Mouse (Mus musculus): ENCODE measurements around the gene Plekha3.

Gene Plekha3

DNA sequence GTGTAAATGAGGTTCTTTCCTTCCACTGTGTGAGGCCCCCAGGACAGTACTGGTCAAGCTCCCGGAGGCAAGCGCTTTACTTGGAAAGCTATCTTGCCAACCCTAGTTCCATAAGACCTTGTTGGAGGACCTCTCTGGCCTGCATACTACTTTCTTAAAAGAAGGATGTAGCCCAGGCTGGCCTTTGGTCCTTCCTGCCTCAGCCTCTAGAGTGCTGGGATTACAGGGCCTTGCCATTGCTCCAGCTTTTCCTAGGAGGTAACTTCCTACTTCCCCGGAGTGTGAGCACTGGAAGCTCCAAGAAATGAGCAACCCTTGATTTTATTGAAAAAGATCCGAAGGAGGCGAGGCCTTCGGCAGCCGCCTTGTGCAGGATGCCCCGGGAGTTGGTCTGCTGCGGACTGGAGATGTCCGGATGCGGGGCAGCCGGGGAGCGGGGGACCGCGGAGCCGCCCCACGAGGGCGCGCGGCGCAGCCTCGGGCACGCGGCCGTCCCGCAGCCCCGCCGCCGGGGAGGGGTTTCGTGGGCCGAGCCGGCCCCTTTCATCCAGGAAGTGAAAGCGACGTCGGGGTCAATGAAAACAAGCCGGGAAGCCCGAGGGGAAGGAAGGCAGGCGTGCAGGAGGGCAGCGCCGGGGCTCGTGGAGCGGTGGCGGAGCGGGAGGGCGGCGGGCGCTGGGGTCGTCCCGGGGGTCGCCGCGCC, at the start of gene Plekha3:
Plekha3 (plus strand) TSS at position 557 of the 703 bp plus-strand sequence.
- DNase-seq (ENCODE audit: low spot score in 2 of 2): peak; percentile 84 to 85

DNA sequence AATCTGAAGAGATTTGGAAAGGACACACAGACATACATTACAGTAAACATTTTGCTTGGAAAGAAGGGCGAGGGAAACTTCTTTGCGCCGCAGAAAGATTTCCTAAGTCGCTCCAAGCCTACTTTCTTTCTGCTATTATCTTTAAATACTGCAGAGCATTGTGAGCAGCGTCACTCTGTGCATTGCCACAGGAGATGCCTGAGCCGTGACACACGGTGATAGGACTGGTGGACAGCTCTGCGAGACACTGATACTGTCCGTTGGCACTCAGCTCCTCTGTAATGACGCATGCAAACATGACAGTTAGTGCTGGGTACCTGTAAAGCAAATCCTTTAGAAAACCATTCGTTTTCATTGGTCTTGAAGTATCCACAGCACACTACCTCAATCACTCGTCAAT, 44.8 kb upstream of the Plekha3 start:
- no peak for DNase-seq (ENCODE audit: low spot score in 2 of 2)

- DNase-seq (ENCODE audit: low spot score in 2 of 2): no peak
Measured at GRCm38 (mm10) chr2:76631600-76631999, 43.5 kb upstream of the Plekha3 start.

DNA sequence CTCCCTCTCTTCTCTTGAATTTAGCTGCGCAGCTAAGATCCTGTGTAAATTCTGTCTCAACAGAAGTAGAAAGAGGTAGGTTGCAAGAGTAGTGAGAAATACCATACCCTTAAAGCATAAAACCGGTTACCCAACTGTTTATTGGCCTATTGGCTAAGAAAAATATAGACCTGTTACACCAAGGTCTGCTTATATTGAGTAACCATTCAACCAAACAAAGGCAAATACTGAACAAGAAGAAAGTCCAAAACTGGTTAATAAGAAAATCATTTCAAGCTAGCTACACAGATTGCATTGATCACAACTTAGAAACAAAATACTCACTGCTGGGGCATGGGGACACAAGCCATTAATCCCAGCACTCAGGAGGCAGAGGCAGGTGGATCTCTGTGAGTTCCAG, 35.4 kb upstream of the Plekha3 start:
- DNase-seq (ENCODE audit: low spot score in 2 of 2): no peak

DNA sequence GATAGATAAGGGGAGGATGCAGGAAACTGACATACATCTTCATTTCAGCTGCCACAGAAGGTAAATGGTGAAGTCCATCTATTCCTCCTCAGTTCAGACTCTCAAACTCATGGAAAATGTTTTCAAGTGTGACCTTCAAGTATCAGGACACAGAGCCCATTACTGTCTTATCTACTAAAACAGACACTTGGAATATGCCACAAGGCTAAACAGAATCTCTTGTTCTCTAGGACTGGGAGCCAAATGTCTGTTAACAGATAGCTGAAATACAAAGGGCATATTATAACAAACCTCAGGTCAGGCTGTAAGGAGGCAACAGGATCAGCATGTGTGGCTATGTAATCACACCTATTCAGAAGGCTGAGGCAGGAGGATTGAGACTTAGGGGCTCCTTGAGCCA, 31.3 kb upstream of the Plekha3 start:
- no peak for DNase-seq (ENCODE audit: low spot score in 2 of 2)

DNA sequence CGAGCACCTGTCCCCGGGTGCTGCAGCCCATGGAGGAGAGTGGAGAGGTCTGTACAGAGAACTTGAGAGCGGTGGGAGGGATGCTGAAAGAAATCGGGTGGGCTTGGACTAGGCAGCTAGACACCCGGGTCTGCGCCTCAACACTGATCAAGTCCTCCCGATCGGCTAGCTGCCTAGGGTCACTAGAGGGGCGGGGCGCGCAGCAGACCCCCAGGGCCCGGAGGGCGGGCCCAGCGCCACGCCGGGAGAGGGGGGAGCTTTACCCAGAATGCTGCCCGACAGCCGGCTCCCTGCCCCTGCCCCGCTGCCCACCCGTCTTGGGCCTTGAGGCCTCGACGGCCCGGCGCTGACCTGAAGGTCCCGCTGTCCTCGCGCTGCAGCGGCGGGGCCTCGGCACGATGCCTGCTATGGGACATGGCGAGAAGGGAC, 27.6 kb upstream of the Plekha3 start:
- peak in 1 of 2 experiments; percentile 8 for DNase-seq (ENCODE audit: low spot score in 2 of 2)

DNA sequence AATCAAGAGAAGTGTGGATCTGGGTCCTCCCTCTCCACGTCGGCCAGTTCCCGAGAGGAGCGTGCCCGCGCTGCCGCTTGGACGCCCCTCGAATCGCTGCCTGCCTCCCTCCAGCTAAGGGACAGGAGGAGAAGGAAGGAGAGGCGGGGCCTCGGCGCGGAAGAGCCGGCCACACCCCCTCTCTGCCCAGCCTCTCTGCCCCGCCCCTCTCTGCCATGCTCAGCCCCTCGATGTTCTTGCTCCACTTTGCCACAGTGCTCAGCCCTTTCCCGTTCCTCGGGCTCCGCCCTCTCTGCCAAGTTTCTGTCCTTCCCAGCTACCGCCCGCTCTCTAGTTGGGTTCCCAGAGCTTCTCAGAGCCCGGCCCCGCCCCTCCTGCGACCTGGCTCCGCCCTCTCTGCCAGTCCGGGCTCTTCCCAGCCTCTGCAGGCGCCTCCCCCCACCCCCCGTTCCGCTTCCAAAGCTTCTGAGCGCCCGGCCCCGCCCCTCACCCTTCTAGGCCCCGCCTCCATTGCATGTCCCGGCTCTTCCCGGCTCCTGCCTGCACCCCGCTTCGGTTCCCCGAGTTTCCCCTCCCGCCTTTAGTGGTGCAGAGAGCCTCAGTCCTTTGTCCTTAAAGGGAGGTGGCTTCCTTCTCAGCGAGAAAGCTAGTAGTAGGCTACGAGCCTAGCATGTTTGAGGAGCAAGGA, 27.1 kb upstream of the Plekha3 start, which contains the start of the genes Prkra and Pjvk:
Prkra (minus strand) TSS at position 133 of the 688 bp plus-strand sequence.
Pjvk (plus strand) TSS at position 594 of the 688 bp plus-strand sequence.
- DNase-seq (ENCODE audit: low spot score in 2 of 2): peak; percentile 82 to 87

DNA sequence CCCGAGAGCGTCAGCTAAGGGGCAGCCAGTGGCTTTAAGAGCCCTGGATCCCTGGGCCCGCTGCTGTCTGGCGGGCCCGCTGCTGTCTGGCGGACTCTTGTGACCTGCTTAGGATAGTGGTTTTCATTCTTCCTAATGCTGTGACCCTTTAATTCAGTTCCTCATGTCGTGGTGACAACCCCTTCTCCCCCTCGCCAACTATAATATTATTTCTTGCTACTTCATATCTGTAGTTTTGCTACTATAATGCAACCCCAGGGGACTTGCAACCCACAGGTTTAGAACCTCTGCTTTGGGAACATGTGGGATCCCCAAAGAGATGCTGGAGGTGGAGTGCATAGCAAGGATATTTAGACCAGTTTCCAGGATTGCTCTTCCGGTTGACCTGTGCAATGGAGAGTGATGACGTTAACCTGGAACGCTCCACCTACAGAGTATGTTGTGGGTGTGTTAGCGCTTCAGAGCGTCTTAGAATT, 26.4 kb upstream of the Plekha3 start:
- DNase-seq (ENCODE audit: low spot score in 2 of 2): no peak

- DNase-seq (ENCODE audit: low spot score in 2 of 2): no peak
Measured at GRCm38 (mm10) chr2:76653070-76653469, 22.0 kb upstream of the Plekha3 start.

- DNase-seq (ENCODE audit: low spot score in 2 of 2): no peak
Measured at GRCm38 (mm10) chr2:76654646-76655045, 20.4 kb upstream of the Plekha3 start.

DNA sequence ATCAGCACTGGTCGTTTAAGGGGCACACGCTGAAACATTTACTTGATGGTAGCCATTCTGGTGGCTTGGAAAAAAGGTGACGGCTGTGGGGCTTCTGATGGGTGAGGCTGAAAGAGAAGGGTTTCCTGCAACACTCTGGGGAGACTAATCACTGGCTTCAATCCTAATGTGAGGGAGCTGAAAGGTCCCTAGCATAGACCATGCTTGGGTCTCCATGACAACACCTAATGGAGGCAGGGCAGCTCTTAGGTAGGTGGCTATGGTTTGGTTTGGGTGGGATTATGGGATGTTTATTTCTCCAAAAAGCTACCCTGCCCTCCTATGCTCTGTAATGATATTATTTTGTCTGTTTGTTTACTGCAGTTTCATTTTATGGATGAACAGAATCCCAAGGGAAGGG, 19.6 kb upstream of the Plekha3 start:
- no peak for DNase-seq (ENCODE audit: low spot score in 2 of 2)

DNA sequence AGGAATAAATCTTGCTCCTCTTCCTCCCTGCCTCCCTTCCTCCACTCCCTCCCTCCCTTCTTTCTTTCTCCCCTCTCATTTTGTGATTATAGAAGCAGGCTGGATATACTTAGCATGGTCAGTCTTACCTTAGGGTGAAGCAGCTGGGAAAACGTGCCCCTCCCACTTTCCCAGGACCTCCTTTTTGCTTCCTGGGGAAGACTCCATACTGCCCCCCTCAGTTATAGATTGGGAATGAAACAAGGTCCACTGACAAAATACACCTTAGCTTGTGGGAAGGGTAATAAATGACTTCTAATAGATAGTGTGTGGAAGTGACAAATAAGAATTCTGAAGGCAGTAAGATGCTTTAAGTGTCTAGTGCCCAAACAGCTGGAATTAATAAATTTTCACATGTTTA, 19.1 kb upstream of the Plekha3 start:
- no peak for DNase-seq (ENCODE audit: low spot score in 2 of 2)

- no peak for DNase-seq (ENCODE audit: low spot score in 2 of 2)
Measured at GRCm38 (mm10) chr2:76658551-76658950, 16.5 kb upstream of the Plekha3 start.

- DNase-seq (ENCODE audit: low spot score in 2 of 2): no peak
Measured at GRCm38 (mm10) chr2:76659419-76659818, 15.7 kb upstream of the Plekha3 start.

DNA sequence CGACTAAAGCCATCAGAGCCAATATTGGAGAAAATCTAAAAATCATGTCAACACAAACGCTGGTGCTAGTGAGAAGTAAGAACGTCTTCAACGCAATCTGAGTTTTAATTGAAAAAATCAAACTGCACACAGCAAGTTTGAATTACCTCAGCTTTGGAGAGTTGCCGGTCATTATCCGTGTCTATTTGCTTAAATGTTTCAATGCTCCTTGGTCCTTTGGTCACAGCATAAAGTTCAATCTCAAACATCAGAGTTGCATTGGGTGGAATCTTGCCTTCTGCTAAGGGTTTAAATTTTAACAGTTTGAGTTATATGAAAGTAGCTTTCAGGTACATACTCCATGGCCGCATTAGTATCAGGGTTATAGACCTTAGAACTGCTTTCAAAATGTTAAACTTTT, 9.6 kb upstream of the Plekha3 start:
- no peak for DNase-seq (ENCODE audit: low spot score in 2 of 2)

- no peak for DNase-seq (ENCODE audit: low spot score in 2 of 2)
Measured at GRCm38 (mm10) chr2:76667200-76667599, 7.9 kb upstream of the Plekha3 start.

DNA sequence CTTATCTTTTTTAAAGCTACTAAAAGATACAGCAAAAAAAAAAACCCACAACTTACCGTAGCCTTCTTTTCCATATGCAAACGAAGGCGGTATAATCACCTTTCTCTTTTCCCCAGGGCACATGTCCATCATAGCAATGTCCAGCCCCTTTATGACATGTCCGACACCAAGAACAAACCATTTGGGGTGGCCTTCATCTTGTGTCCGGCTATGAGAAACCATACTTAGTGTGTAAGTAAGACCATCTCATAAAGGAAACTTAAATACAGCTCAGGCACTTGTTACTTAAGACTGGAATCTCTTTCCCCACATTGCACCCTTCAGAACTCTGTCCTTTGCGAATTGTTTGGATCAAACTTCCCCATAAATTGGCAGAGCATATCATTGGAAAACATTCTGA, 3.4 kb upstream of the Plekha3 start:
- DNase-seq (ENCODE audit: low spot score in 2 of 2): no peak

GRCm38 (mm10) chr2:76672134-76672745, 2.8 kb upstream of the Plekha3 start:
- no peak for DNase-seq (ENCODE audit: low spot score in 2 of 2)

GRCm38 (mm10) chr2:76672966-76673392, 2.1 kb upstream of the Plekha3 start, which contains the start of gene Fkbp7:
TSS of gene Fkbp7 (minus strand) at chr2:76673116.
- DNase-seq (ENCODE audit: low spot score in 2 of 2): peak; percentile 87

GRCm38 (mm10) chr2:76673472-76674081, 1.5 kb upstream of the Plekha3 start:
- peak; percentile 73 to 81 for DNase-seq (ENCODE audit: low spot score in 2 of 2)

- DNase-seq (ENCODE audit: low spot score in 2 of 2): peak in 1 of 2 experiments; percentile 10
Measured at GRCm38 (mm10) chr2:76675451-76675850, 370 bp downstream of the Plekha3 start.

DNA sequence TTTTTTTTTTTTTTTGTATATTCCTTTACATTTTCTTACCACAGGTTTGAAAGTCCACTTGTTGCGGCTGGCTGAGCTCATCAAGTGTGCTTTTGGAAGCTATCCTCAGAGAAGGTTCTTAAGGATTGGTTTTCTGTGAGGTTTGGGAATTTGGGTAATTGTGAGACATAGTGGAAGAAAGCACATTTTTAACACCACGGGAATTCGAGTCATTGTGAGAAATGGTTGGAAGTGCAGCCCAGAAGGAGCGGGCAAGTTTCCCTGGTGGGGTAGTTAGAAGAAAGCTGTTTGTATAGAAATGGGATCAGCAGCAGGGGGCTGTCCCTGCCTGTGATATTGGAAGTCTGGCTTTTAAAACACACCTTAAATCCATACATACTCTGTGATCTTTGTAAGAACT, 868 bp downstream of the Plekha3 start:
- DNase-seq (ENCODE audit: low spot score in 2 of 2): no peak

All from spleen, postnatal 36 days (tissue).